Mouse (Mus musculus): ENCODE results near the gene Rnf212.

- TF ChIP-seq CTCF (IDR thresholded peaks at IDR 0.05; ENCODE audit: low read depth) (no peak), EP300 (IDR thresholded peaks at IDR 0.05; ENCODE audit: low read depth) (no peak)
Measured at GRCm38 (mm10) chr5:108689091-108689490, 85.7 kb downstream of the Rnf212 start.

Data from liver, embryonic 14.5 days (tissue).